9 mouse cellular contexts compared by ENCODE assay signal in genomic region chr10:127956168-127956816, GRCm38 (mm10). TPM values are rescaled to one million over a fixed set of nuclear protein-coding genes. Genes with fewer than 3 reads are reported as not detected.
A peak's percentile ranks its signal among the peaks of the same experiment; 100 is the strongest.
DNase-seq lines count a peak whose midpoint lies in the region.
"Had no signal": no experiment of that assay in that cellular context is flagged by ENCODE, and none has a peak within 500 bp of the region (broad histone marks: within the 10 kb centered on the region; RNA-seq: fewer than 3 reads in every experiment).

No protein-coding gene starts in this region.

- peak; percentile 83 for DNase-seq in ES-CJ7 (ENCODE audit: low read depth, low spot score)
- peak; percentile 60 for DNase-seq in adrenal gland, adult 2 months
- peak; percentile 76 for DNase-seq in embryo, embryonic 11 days
- peak; percentile 70 to 88 for DNase-seq in heart, postnatal 10 days
- peak; percentile 58 to 94 for DNase-seq in layer of hippocampus, postnatal 25 days (ENCODE audit: extremely low spot score in 1 of 2, low spot score in 1 of 2)
- DNase-seq in lung, postnatal 36 days, result peak; percentile 85
- DNase-seq in right cerebral cortex, postnatal 4 days, result peak; percentile 88
- DNase-seq in urinary bladder, postnatal 4 days (ENCODE audit: low spot score in 2 of 2), result peak; percentile 33 to 86

- intact Hi-C loops in heart, postnatal 10 days (cut with DNase I), result loop anchor here (1.0 to 5.0 kb wide), 2 partner anchors 52 to 231 kb away; no protein-coding TSS in a partner anchor

RNA-seq across cellular contexts. Expression of gene Hsd17b6, which starts 51.1 kb away (rescaled TPM):
- under 1 TPM in 1 of 2 experiments, not detected in 1; 0.63 TPM for total RNA-seq in adrenal gland, adult 2 months (2021)
- not detected in 2 replicates for polyA plus RNA-seq in adrenal gland, adult 2 months (2012; rRNA removed)
- total RNA-seq in heart, postnatal 10 days (2021), result not detected
- total RNA-seq in layer of hippocampus, postnatal 25 days (2021), result not detected
- polyA plus RNA-seq: limb, embryonic 15.5 days had no signal

RNA-seq across cellular contexts. Expression of gene Sdr9c7, which starts 58.0 kb away (rescaled TPM):
- 1 to 10 TPM in 1 of 2 experiments, under 1 TPM in 1; 0.41 to 1.9 TPM for total RNA-seq in adrenal gland, adult 2 months (2021)
- 0.74 and 0.85 TPM in 2 replicates for polyA plus RNA-seq in adrenal gland, adult 2 months (2012; rRNA removed)
- not detected for total RNA-seq in heart, postnatal 10 days (2021)
- not detected for total RNA-seq in layer of hippocampus, postnatal 25 days (2021)

RNA-seq across cellular contexts. Expression of gene Prim1, which starts 58.7 kb away (rescaled TPM):
- total RNA-seq in adrenal gland, adult 2 months (2021), result 1 to 10 TPM; 2.3 to 4.4 TPM
- polyA plus RNA-seq in adrenal gland, adult 2 months (2012; rRNA removed), result 0.26 and 0.56 TPM in 2 replicates
- total RNA-seq in heart, postnatal 10 days (2021), result 1 to 10 TPM; 8.2 to 9.6 TPM
- total RNA-seq in layer of hippocampus, postnatal 25 days (2021), result 1 to 10 TPM; 6.6 to 6.8 TPM

Comparison
In these comparisons a context has a peak if more than half of its experiments do, and no peak if none do; other contexts are left out.
1. Peak in every context shown above with its lines: DNase-seq.